Mouse (Mus musculus): ENCODE results near the gene 4930519P11Rik. TPM values are rescaled to one million over a fixed set of nuclear protein-coding genes. Genes with fewer than 3 reads are reported as not detected.

The 4930519P11Rik gene
- polyA plus RNA-seq, 1 experiment from 2014 or later = 0.19 TPM

Other genes starting within 250 kb of the 4930519P11Rik start
- gene Cdk5rap1, start 240.4 kb downstream of the 4930519P11Rik start, polyA plus RNA-seq (2015; fragmentation: Nextera tagmentation; extraction: Ambion mirVana) = 13.3 and 14.9 TPM in 2 replicates
- 3.1 and 3.4 TPM in 2 replicates for gene Snta1, start 205.3 kb downstream of the 4930519P11Rik start, polyA plus RNA-seq (2015; fragmentation: Nextera tagmentation; extraction: Ambion mirVana)
- gene Cbfa2t2, start 177.0 kb downstream of the 4930519P11Rik start, polyA plus RNA-seq (2015; fragmentation: Nextera tagmentation; extraction: Ambion mirVana) = 8.2 TPM in 2 replicates
- 1.8 and 2.2 TPM in 2 replicates for gene 1700003F12Rik, start 66.4 kb downstream of the 4930519P11Rik start, polyA plus RNA-seq (2015; fragmentation: Nextera tagmentation; extraction: Ambion mirVana)
- gene Actl10, start 61.7 kb downstream of the 4930519P11Rik start, polyA plus RNA-seq (2015; fragmentation: Nextera tagmentation; extraction: Ambion mirVana) = 0.08 TPM in 1 of 2 replicates, not detected in the other
- gene Necab3, start 54.5 kb downstream of the 4930519P11Rik start, polyA plus RNA-seq (2015; fragmentation: Nextera tagmentation; extraction: Ambion mirVana) = 0.44 and 0.73 TPM in 2 replicates
- 9.8 and 14.5 TPM in 2 replicates for gene E2f1, start 43.5 kb downstream of the 4930519P11Rik start, polyA plus RNA-seq (2015; fragmentation: Nextera tagmentation; extraction: Ambion mirVana)
- gene Pxmp4, start 9.7 kb downstream of the 4930519P11Rik start, polyA plus RNA-seq (2015; fragmentation: Nextera tagmentation; extraction: Ambion mirVana) = 43.0 and 44.9 TPM in 2 replicates
- gene Zfp341, start 140 bp downstream of the 4930519P11Rik start, polyA plus RNA-seq (2015; fragmentation: Nextera tagmentation; extraction: Ambion mirVana) = 1.7 and 2.3 TPM in 2 replicates
- 9.9 and 10.3 TPM in 2 replicates for gene Chmp4b, start 38.3 kb upstream of the 4930519P11Rik start, polyA plus RNA-seq (2015; fragmentation: Nextera tagmentation; extraction: Ambion mirVana)
- not detected in 2 replicates for gene Gm14214, start 156.6 kb upstream of the 4930519P11Rik start, polyA plus RNA-seq (2015; fragmentation: Nextera tagmentation; extraction: Ambion mirVana)
- 21.8 and 23.0 TPM in 2 replicates for gene Raly, start 177.7 kb upstream of the 4930519P11Rik start, polyA plus RNA-seq (2015; fragmentation: Nextera tagmentation; extraction: Ambion mirVana)
- gene a, start 178.0 kb upstream of the 4930519P11Rik start, polyA plus RNA-seq (2015; fragmentation: Nextera tagmentation; extraction: Ambion mirVana) = not detected in 2 replicates